Mouse (Mus musculus) thymus, adult 2 months (tissue): ENCODE measurements around the gene Stk25.

Experiments
- CTCF ChIP-seq: fragments of 200-500 bp; IDR thresholded peaks from 2 replicates; pipeline ENCODE4 v1.5.1; 2012; ENCODE audit warnings: mild to moderate bottlenecking, control low read depth, low read length, moderate library complexity, borderline replicate concordance; ENCODE audit not compliant: control insufficient read depth, poor library complexity, insufficient read depth; ENCODE audit errors: extremely low read depth
- POLR2A ChIP-seq: fragments of 200-500 bp; IDR thresholded peaks from 2 replicates; pipeline ENCODE4 v1.6.1; 2012; ENCODE audit warnings: mild to moderate bottlenecking, low read length, control low read depth, moderate library complexity; ENCODE audit not compliant: control insufficient read depth, poor library complexity, insufficient read depth; ENCODE audit errors: extremely low read depth

DNA sequence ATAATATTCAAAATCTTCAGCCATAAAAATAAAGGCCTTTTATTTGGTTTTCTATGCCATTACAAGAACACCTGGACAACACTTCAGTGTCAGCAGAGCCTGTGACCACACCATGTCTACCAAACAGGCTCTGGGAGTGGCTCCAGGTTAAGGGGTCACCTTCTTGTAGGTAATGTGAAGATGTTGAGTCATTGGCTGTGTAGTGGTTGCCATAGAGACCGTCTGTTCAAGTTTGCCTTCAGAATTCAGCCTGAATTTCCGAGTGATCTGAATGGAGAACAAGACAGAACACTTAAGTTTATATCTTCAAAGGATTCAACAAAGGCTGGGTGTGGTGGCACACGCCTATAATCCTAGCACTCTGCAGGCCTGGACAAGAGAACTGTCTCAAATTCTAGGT lies 46.9 kb upstream of the Stk25 start:
- TF ChIP-seq POLR2A: no peak
- TF ChIP-seq CTCF: no peak
